8 mouse cellular contexts compared by ENCODE assay signal in genomic region chr6:24527155-24528063, GRCm38 (mm10). TPM values are rescaled to one million over a fixed set of nuclear protein-coding genes. Genes with fewer than 3 reads are reported as not detected.
DNase-seq lines count a peak whose midpoint lies in the region; ATAC-seq and TF ChIP-seq lines count a peak whose summit lies in the region.

Gene Ndufa5, minus strand, starts transcription at chr6:24528013.

- no peak for TF ChIP-seq EP300 in MEL (IDR thresholded peaks at IDR 0.05; ENCODE audit: low read depth in 1 of 2, low read length in 2 of 2)

- H3K9me3 ChIP-seq in MEL (replicated peaks; ENCODE audit: insufficient read depth, low read length) = no peaks in the 10 kb centered on the region
- H3K9me3 ChIP-seq in forebrain, postnatal 0 days (ENCODE audit: low read length) = no peaks in the 10 kb centered on the region
- H3K9me3 ChIP-seq in lung, embryonic 15.5 days = no peaks in the 10 kb centered on the region

- peak; percentile 98 for DNase-seq in MEL (ENCODE audit: low read depth, low spot score)
- DNase-seq in cerebellum, adult 2 months = peak; percentile 93 to 96
- DNase-seq in forebrain, postnatal 0 days = peak; percentile 97
- DNase-seq in heart, postnatal 4 days = peak; percentile 93
- peak; percentile 87 to 89 for DNase-seq in layer of hippocampus, adult 8-10 months (ENCODE audit: low spot score in 2 of 2)
- peak; percentile 90 for DNase-seq in ovary, adult 18-20 months (ENCODE audit: low spot score)
- peak; percentile 98 for DNase-seq in thymus, postnatal 0 days (ENCODE audit: low spot score)

- peak within 1 kb of the TSS; percentile 64 for H3K4me2 ChIP-seq in forebrain, postnatal 0 days (ENCODE audit: low read depth)
- H3K4me2 ChIP-seq in lung, embryonic 15.5 days = peak within 1 kb of the TSS; percentile 78

- H3K27ac ChIP-seq in MEL (ENCODE audit: control insufficient read depth, low read depth, low read length) = peak within 1 kb of the TSS; percentile 77
- H3K27ac ChIP-seq in cerebellum, adult 2 months (ENCODE audit: insufficient read depth, low read length) = peak within 1 kb of the TSS; percentile 71
- peak within 1 kb of the TSS; percentile 66 for H3K27ac ChIP-seq in forebrain, postnatal 0 days (ENCODE audit: low read depth, low read length)
- H3K27ac ChIP-seq in lung, embryonic 15.5 days = peak within 1 kb of the TSS; percentile 35

- peak within 1 kb of the TSS; percentile 70 to 79 for H3K4me3 ChIP-seq in MEL (ENCODE audit: control insufficient read depth in 1 of 2, insufficient read depth in 1 of 2, low read depth in 2 of 2, low read length in 2 of 2)
- H3K4me3 ChIP-seq in cerebellum, adult 2 months (replicated peaks; ENCODE audit: insufficient read depth, low read depth, low read length) = peak within 1 kb of the TSS; percentile 92
- H3K4me3 ChIP-seq in forebrain, postnatal 0 days (ENCODE audit: low read depth, low read length) = peak within 1 kb of the TSS; percentile 76
- peak within 1 kb of the TSS; percentile 81 for H3K4me3 ChIP-seq in lung, embryonic 15.5 days

- H3K36me3 ChIP-seq in MEL (ENCODE audit: control insufficient read depth in 1 of 2, insufficient read depth in 2 of 2, low read length in 2 of 2) = peaks cover 1 to 17% of the 10 kb centered on the region in 2 experiments; a peak in 2 of 4 replicates
- peaks cover 7% of the 10 kb centered on the region; the same call in 1 of the 2 replicates for H3K36me3 ChIP-seq in forebrain, postnatal 0 days (ENCODE audit: insufficient read depth)
- peaks cover 2% of the 10 kb centered on the region; the same call in 1 of the 2 replicates for H3K36me3 ChIP-seq in lung, embryonic 15.5 days

- peaks cover 2 to 21% of the 10 kb centered on the region in 2 experiments; a peak in 3 of 4 replicates for H3K4me1 ChIP-seq in MEL (ENCODE audit: control insufficient read depth in 1 of 2, insufficient read depth in 2 of 2, low read length in 2 of 2)
- H3K4me1 ChIP-seq in cerebellum, adult 2 months (ENCODE audit: control insufficient read depth, insufficient read depth, low read length) = peaks cover 6% of the 10 kb centered on the region; the same call in 1 of the 2 replicates
- no peaks in the 10 kb centered on the region for H3K4me1 ChIP-seq in forebrain, postnatal 0 days (ENCODE audit: insufficient read depth)
- H3K4me1 ChIP-seq in lung, embryonic 15.5 days = peaks cover 30% of the 10 kb centered on the region

- peaks cover 15% of the 10 kb centered on the region for H3K79me2 ChIP-seq in MEL (ENCODE audit: control insufficient read depth, insufficient read depth, low read length, poor library complexity)

- no peak for TF ChIP-seq CTCF in MEL (IDR thresholded peaks at IDR 0.05 in 2 of 3, conservative IDR thresholded peaks at IDR 0.05 in 1 of 3; ENCODE audit: control insufficient read depth in 1 of 3, insufficient read depth in 1 of 3, low read depth in 2 of 3, low read length in 3 of 3, poor library complexity in 1 of 3, severe bottlenecking in 1 of 3)
- no peak for TF ChIP-seq CTCF in cerebellum, adult 2 months (IDR thresholded peaks at IDR 0.05; ENCODE audit: borderline replicate concordance, insufficient read depth, low read depth, low read length)
- TF ChIP-seq CTCF in forebrain, postnatal 0 days (IDR thresholded peaks at IDR 0.05; ENCODE audit: low read depth) = peak; percentile 36; the same call in 1 of the 2 replicates

- WGBS in cerebellum, adult 2 months = under 1% methylated on average over 53 of the region's 53 CpGs
- 2% methylated on average over 53 of the region's 53 CpGs for WGBS in forebrain, postnatal 0 days
- under 1% methylated on average over 53 of the region's 53 CpGs for WGBS in lung, embryonic 15.5 days

- peak; percentile 99 for ATAC-seq in forebrain, postnatal 0 days
- ATAC-seq in lung, embryonic 15.5 days (ENCODE audit: borderline replicate concordance, extremely low read depth, low FRiP score, low TSS enrichment) = peak; percentile 97

- no peak for TF ChIP-seq RAD21 in MEL (IDR thresholded peaks at IDR 0.05; ENCODE audit: low read depth, low read length)

- H3K27me3 ChIP-seq in MEL (ENCODE audit: control insufficient read depth in 1 of 2, insufficient read depth in 2 of 2, low read length in 2 of 2) = no peaks in the 10 kb centered on the region
- no peaks in the 10 kb centered on the region for H3K27me3 ChIP-seq in cerebellum, adult 2 months (ENCODE audit: control insufficient read depth, insufficient read depth, low read length)
- H3K27me3 ChIP-seq in forebrain, postnatal 0 days (ENCODE audit: insufficient read depth, low read length) = no peaks in the 10 kb centered on the region; the same call in 1 of the 2 replicates
- H3K27me3 ChIP-seq in lung, embryonic 15.5 days = no peaks in the 10 kb centered on the region

- H3K9ac ChIP-seq in MEL (ENCODE audit: control insufficient read depth, low read depth, low read length, poor library complexity, severe bottlenecking) = peak within 1 kb of the TSS; percentile 86
- peak within 1 kb of the TSS; percentile 65 for H3K9ac ChIP-seq in forebrain, postnatal 0 days
- H3K9ac ChIP-seq in lung, embryonic 15.5 days = peak within 1 kb of the TSS; percentile 72

- peak; percentile 85 to 96 for TF ChIP-seq POLR2A in MEL (IDR thresholded peaks at IDR 0.05; ENCODE audit: control insufficient read depth in 1 of 2, insufficient read depth in 1 of 2, low read depth in 1 of 2, low read length in 2 of 2, poor library complexity in 1 of 2)
- TF ChIP-seq POLR2A in cerebellum, adult 2 months (IDR thresholded peaks at IDR 0.05; ENCODE audit: borderline replicate concordance, insufficient read depth, low read length) = peak; percentile 93

TF ChIP-seq in MEL, 35 proteins besides CTCF, POLR2A, EP300 and RAD21 (continues in another document):
- TF ChIP-seq KAT2A (conservative IDR thresholded peaks at IDR 0.05; ENCODE audit: low read depth, low read length) (no peak; the same call in 1 of the 2 replicates), GABPA (IDR thresholded peaks at IDR 0.05; ENCODE audit: low read depth, low read length) (no peak), MXI1 (IDR thresholded peaks at IDR 0.05; ENCODE audit: low read depth, low read length) (peak; percentile 92), CHD2 (IDR thresholded peaks at IDR 0.05; ENCODE audit: low read length) (no peak), ELF1 (IDR thresholded peaks at IDR 0.05; ENCODE audit: low read depth, low read length) (0 out of 2 replicates have a peak, but pooled peaks have one; percentile 48), ZMIZ1 (IDR thresholded peaks at IDR 0.05; ENCODE audit: low read depth, low read length) (peak; percentile 52; the same call in 1 of the 2 replicates), USF1 (IDR thresholded peaks at IDR 0.05; ENCODE audit: low read depth, low read length) (no peak), RCOR1 (IDR thresholded peaks at IDR 0.05; ENCODE audit: low read depth, low read length) (no peak), CHD1 (IDR thresholded peaks at IDR 0.05; ENCODE audit: low read depth, low read length) (no peak), ZKSCAN1 (IDR thresholded peaks at IDR 0.05; ENCODE audit: low read depth, low read length) (no peak), NRF1 (IDR thresholded peaks at IDR 0.05; ENCODE audit: insufficient read depth, low read depth, low read length, poor library complexity, severe bottlenecking) (peak; percentile 86), TBP (IDR thresholded peaks at IDR 0.05; ENCODE audit: low read depth, low read length) (peak; percentile 78), MAFK (IDR thresholded peaks at IDR 0.05; ENCODE audit: borderline replicate concordance, low read depth, low read length) (no peak), SIN3A (IDR thresholded peaks at IDR 0.05; ENCODE audit: low read length) (peak; percentile 98), SMC3 (IDR thresholded peaks at IDR 0.05; ENCODE audit: low read depth, low read length) (no peak), MAX (IDR thresholded peaks at IDR 0.05; ENCODE audit: low read length) (peak; percentile 34), POLR2AphosphoS2 (IDR thresholded peaks at IDR 0.05; ENCODE audit: low read length) (peak; percentile 86; the same call in 1 of the 2 replicates), ETS1 (IDR thresholded peaks at IDR 0.05; ENCODE audit: low read depth, low read length) (peak; percentile 25; the same call in 1 of the 2 replicates), HCFC1 (IDR thresholded peaks at IDR 0.05; ENCODE audit: low read depth, low read length) (peak; percentile 95), MYB (IDR thresholded peaks at IDR 0.05; ENCODE audit: low read depth, low read length) (no peak), TAL1 (IDR thresholded peaks at IDR 0.05; ENCODE audit: low read length) (no peak), MYC (IDR thresholded peaks at IDR 0.05; ENCODE audit: low read depth, low read length) (peak; percentile 68; the same call in 1 of the 2 replicates), NELFE (IDR thresholded peaks at IDR 0.05; ENCODE audit: low read depth, low read length) (peak; percentile 89), TCF12 (IDR thresholded peaks at IDR 0.05; ENCODE audit: low read depth, low read length) (peak; percentile 64), POLR2AphosphoS5 (IDR thresholded peaks at IDR 0.05; ENCODE audit: borderline replicate concordance, low read depth, low read length) (no peak), BHLHE40 (IDR thresholded peaks at IDR 0.05; ENCODE audit: borderline replicate concordance, low read depth, low read length) (no peak), MEF2A (IDR thresholded peaks at IDR 0.05; ENCODE audit: extremely low read depth, insufficient replicate concordance, low read depth, low read length, poor library complexity, severe bottlenecking) (no peak), MAZ (IDR thresholded peaks at IDR 0.05; ENCODE audit: low read depth, low read length) (0 out of 2 replicates have a peak, but pooled peaks have one; percentile 60), UBTF (IDR thresholded peaks at IDR 0.05; ENCODE audit: borderline replicate concordance, insufficient read depth, low read depth, low read length) (no peak), E2F4 (IDR thresholded peaks at IDR 0.05; ENCODE audit: borderline replicate concordance, low read depth, low read length) (no peak; the same call in 1 of the 2 replicates)

RNA-seq across cellular contexts. Expression of gene Ndufa5, which starts in this region (rescaled TPM):
- total RNA-seq in MEL (2012; rRNA removed) = 187 and 225 TPM in 2 replicates
- 100 to 1,000 TPM in 1 of 2 experiments, not detected in 1; 235 TPM for polyA plus RNA-seq in MEL (2012; ENCODE audit: insufficient read depth in 1 of 2, insufficient read length in 2 of 2, low read depth in 1 of 2, low replicate concordance in 2 of 2, missing spikeins in 1 of 2)
- 115 and 146 TPM in 2 replicates for polyA plus RNA-seq in cerebellum, adult 2 months (2012; rRNA removed)
- 54.9 and 82.2 TPM in 2 replicates for total RNA-seq in forebrain, postnatal 0 days (2014; rRNA removed)
- polyA plus RNA-seq in forebrain, postnatal 0 days (2015; fragmentation: Nextera tagmentation; extraction: Ambion mirVana) = 469 and 592 TPM in 2 replicates
- 100 to 1,000 TPM; 799 to 849 TPM for total RNA-seq in heart, postnatal 4 days (2021)
- total RNA-seq in layer of hippocampus, adult 8-10 months (2022) = 100 to 1,000 TPM; 238 to 295 (median 263) TPM
- 290 and 320 TPM in 2 replicates for polyA plus RNA-seq in lung, embryonic 15.5 days (2015; fragmentation: Nextera tagmentation; extraction: Ambion mirVana)
- 348 and 373 TPM in 2 replicates for polyA plus RNA-seq in thymus, postnatal 0 days (2015; fragmentation: Nextera tagmentation; extraction: Ambion mirVana)

Comparison
In these comparisons a context has a peak if more than half of its experiments do, and no peak if none do; other contexts are left out.
1. Peak in every context shown above with its lines: DNase-seq, ATAC-seq, H3K4me3 ChIP-seq and H3K27ac ChIP-seq.